Mouse (Mus musculus): ENCODE measurements at regions not wholly inside any gene's neighbourhood (a gene's known extent, or its start where the extent isn't known, plus 50 kb on each side); places are given as distances from the start of the nearest gene placed in this dataset.
"Not testable (repeated sequence)": the region's sequence is repeated elsewhere in the genome, so short reads cannot be mapped to it uniquely, and the experiment has no call there.

DNA sequence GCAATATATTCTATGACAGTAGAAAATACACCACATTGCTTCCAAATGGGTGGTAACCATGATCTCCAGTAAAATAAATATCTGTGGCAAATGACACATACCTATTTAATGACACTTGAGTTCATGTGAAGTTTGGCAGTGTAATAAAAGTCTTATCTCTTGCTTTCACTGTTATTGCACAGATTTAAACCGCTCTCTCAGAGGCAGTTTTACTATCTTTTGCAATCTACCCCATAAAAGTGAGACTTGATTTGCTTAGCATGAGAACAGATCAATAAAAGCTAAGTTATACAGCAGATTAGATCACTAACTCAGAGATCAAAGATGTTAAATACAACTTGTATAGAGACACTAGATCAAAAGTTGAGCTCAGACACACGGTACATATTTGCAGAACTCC, 510.2 kb downstream of the Isl1 start:
- no peaks in the 10 kb centered on the region for H3K9me3 ChIP-seq (replicated peaks; ENCODE audit: control insufficient read depth, low read length)
- H3K4me2 ChIP-seq (ENCODE audit: low read depth, low read length), result no peak overlapping the region
- TF ChIP-seq EP300 (IDR thresholded peaks at IDR 0.05; ENCODE audit: low read depth), result no peak
- TF ChIP-seq CTCF (IDR thresholded peaks at IDR 0.05; ENCODE audit: low read depth), result no peak
- no peaks in the 10 kb centered on the region for H3K36me3 ChIP-seq (replicated peaks; ENCODE audit: control insufficient read depth, insufficient read depth, low read length)
- H3K4me1 ChIP-seq (ENCODE audit: control insufficient read depth, insufficient read depth), result no peaks in the 10 kb centered on the region
- H3K4me3 ChIP-seq (ENCODE audit: low read depth, low read length), result no peak overlapping the region
- H3K9ac ChIP-seq (replicated peaks; ENCODE audit: low read depth, low read length), result no peak overlapping the region
- DNase-seq (ENCODE audit: low spot score) (no peak), ATAC-seq (ENCODE audit: insufficient read depth, low read depth) (no peak)
- WGBS, result 69% methylated on average over 2 of the region's 2 CpGs
- no peaks in the 10 kb centered on the region for H3K27me3 ChIP-seq (ENCODE audit: control insufficient read depth, insufficient read depth, low read length)
- no peak overlapping the region for H3K27ac ChIP-seq (ENCODE audit: low read depth)

DNA sequence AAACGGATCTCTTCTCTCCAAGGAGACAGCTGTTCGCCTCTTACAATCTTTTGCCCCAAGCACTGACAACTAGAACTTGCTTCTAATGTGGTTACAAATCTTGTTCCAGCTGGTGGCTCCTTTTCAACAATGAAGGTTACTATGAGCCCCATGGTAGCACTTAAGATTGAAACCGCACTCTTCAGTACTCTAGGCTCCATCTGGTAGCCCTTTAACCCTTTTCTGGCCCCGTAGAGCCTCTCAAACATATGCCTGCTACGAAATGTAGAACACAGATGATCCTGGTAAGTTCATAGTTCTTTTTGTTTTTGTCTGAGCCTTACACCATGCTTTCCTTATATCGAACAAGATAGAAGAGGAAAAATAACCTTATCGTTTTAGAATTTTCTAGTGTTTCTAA, 558.2 kb downstream of the Isl1 start:
- no peak for DNase-seq (ENCODE audit: low spot score)
- 67% methylated on average over 7 of the region's 7 CpGs for WGBS
- Histone ChIP-seq H3K4me3 (ENCODE audit: low read depth, low read length) (no peak overlapping the region), H3K9me3 (replicated peaks; ENCODE audit: control insufficient read depth, low read length) (no peaks in the 10 kb centered on the region), H3K9ac (replicated peaks; ENCODE audit: low read depth, low read length) (no peak overlapping the region), H3K4me1 (ENCODE audit: control insufficient read depth, insufficient read depth) (no peaks in the 10 kb centered on the region), H3K36me3 (replicated peaks; ENCODE audit: control insufficient read depth, insufficient read depth, low read length) (no peaks in the 10 kb centered on the region), H3K27me3 (ENCODE audit: control insufficient read depth, insufficient read depth, low read length) (no peaks in the 10 kb centered on the region), H3K27ac (ENCODE audit: low read depth) (no peak overlapping the region), H3K4me2 (ENCODE audit: low read depth, low read length) (no peak overlapping the region)
- no peak for ATAC-seq (ENCODE audit: insufficient read depth, low read depth)
- TF ChIP-seq CTCF (IDR thresholded peaks at IDR 0.05; ENCODE audit: low read depth), result no peak
- no peak for TF ChIP-seq EP300 (IDR thresholded peaks at IDR 0.05; ENCODE audit: low read depth)

DNA sequence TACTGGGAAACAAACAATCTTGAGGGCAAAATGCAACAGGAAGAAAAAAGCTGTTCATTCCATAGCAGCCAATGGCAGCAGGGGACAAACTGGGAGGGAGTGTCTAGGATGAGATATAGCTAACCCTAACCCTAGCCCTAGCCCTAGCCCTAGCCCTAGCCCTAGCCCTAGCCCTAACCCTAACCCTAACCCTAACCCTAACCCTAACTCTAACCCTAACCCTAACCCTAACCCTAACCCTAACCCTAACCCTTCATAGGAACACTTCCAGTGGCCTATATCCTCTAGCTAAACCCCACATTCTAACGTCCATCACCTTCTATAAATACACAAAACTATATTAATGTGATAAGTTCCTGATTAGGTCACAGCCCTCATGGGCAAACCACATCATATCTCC, 567.4 kb downstream of the Isl1 start:
- not testable (repeated sequence) for H3K9ac ChIP-seq (replicated peaks; ENCODE audit: low read depth, low read length); H3K9me3 ChIP-seq (replicated peaks; ENCODE audit: control insufficient read depth, low read length); H3K4me1 ChIP-seq (ENCODE audit: control insufficient read depth, insufficient read depth); H3K36me3 ChIP-seq (replicated peaks; ENCODE audit: control insufficient read depth, insufficient read depth, low read length); H3K27me3 ChIP-seq (ENCODE audit: control insufficient read depth, insufficient read depth, low read length); DNase-seq (ENCODE audit: low spot score); H3K4me2 ChIP-seq (ENCODE audit: low read depth, low read length); H3K27ac ChIP-seq (ENCODE audit: low read depth); H3K4me3 ChIP-seq (ENCODE audit: low read depth, low read length); ATAC-seq (ENCODE audit: insufficient read depth, low read depth)
- WGBS, result 62% methylated on average over 1 of the region's 1 CpGs

DNA sequence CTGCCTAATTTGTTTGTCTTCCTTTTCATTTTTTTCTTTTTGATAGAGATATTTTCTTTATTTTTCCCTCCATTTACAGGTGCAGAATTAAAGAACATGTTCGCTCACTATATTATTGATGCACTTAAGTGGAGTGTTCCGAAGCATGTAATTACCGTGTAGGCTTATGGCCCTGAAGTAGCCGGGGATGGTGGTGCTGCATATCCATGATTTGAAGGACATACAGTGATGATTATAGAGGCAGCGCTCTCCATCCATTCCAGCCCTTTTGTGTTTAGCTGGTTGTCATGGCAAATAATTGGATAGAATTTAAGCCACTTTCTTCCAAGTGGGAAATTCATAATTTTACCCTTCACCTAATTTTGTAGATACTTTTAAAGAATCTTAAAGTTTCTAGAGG, 581.5 kb downstream of the Isl1 start:
- no peak overlapping the region for H3K27ac ChIP-seq (ENCODE audit: low read depth)
- H3K27me3 ChIP-seq (ENCODE audit: control insufficient read depth, insufficient read depth, low read length), result no peaks in the 10 kb centered on the region
- no peaks in the 10 kb centered on the region for H3K4me1 ChIP-seq (ENCODE audit: control insufficient read depth, insufficient read depth)
- ATAC-seq (ENCODE audit: insufficient read depth, low read depth), result no peak
- no peaks in the 10 kb centered on the region for H3K9me3 ChIP-seq (replicated peaks; ENCODE audit: control insufficient read depth, low read length)
- TF ChIP-seq EP300 (IDR thresholded peaks at IDR 0.05; ENCODE audit: low read depth), result no peak
- no peak for TF ChIP-seq CTCF (IDR thresholded peaks at IDR 0.05; ENCODE audit: low read depth)
- 84% methylated on average over 5 of the region's 5 CpGs for WGBS
- no peak overlapping the region for H3K4me3 ChIP-seq (ENCODE audit: low read depth, low read length)
- H3K36me3 ChIP-seq (replicated peaks; ENCODE audit: control insufficient read depth, insufficient read depth, low read length), result no peaks in the 10 kb centered on the region
- DNase-seq (ENCODE audit: low spot score), result no peak
- no peak overlapping the region for H3K9ac ChIP-seq (replicated peaks; ENCODE audit: low read depth, low read length)
- no peak overlapping the region for H3K4me2 ChIP-seq (ENCODE audit: low read depth, low read length)

GRCm38 (mm10) chr13:115725356-115725952, 584.0 kb downstream of the Isl1 start:
- Histone ChIP-seq H3K9ac (replicated peaks; ENCODE audit: low read depth, low read length) (no peak overlapping the region), H3K27me3 (ENCODE audit: control insufficient read depth, insufficient read depth, low read length) (no peaks in the 10 kb centered on the region), H3K4me1 (ENCODE audit: control insufficient read depth, insufficient read depth) (no peaks in the 10 kb centered on the region), H3K4me2 (ENCODE audit: low read depth, low read length) (no peak overlapping the region), H3K4me3 (ENCODE audit: low read depth, low read length) (no peak overlapping the region), H3K36me3 (replicated peaks; ENCODE audit: control insufficient read depth, insufficient read depth, low read length) (no peaks in the 10 kb centered on the region), H3K27ac (ENCODE audit: low read depth) (no peak overlapping the region), H3K9me3 (replicated peaks; ENCODE audit: control insufficient read depth, low read length) (no peaks in the 10 kb centered on the region)
- no peak for DNase-seq (ENCODE audit: low spot score)
- WGBS, result 39% methylated on average over 5 of the region's 5 CpGs
- no peak for ATAC-seq (ENCODE audit: insufficient read depth, low read depth)
- TF ChIP-seq EP300 (IDR thresholded peaks at IDR 0.05; ENCODE audit: low read depth) (no peak), CTCF (IDR thresholded peaks at IDR 0.05; ENCODE audit: low read depth) (no peak)

DNA sequence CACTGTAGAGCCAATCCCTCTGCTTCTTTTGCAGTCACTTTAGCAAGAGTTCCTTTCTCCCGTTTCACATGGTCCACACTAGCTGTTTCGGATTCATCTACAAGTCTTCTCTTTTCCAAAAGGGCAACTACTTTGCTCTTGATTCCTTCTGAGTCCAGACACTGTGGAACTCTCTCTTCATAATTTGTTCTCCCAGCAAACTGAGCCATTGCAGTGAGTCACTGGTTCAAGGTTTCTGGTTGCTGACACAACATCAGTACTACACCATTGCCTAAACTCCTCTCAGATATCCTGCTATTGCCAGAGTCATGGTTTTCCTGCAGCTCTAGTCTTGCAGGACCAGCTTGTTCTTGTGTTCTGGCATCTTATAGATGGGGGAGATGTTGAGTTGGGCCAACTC, 590.2 kb downstream of the Isl1 start:
- H3K4me3 ChIP-seq (ENCODE audit: low read depth, low read length), result no peak overlapping the region
- ATAC-seq (ENCODE audit: insufficient read depth, low read depth) (no peak), DNase-seq (ENCODE audit: low spot score) (no peak)
- TF ChIP-seq EP300 (IDR thresholded peaks at IDR 0.05; ENCODE audit: low read depth) (no peak), CTCF (IDR thresholded peaks at IDR 0.05; ENCODE audit: low read depth) (no peak)
- H3K36me3 ChIP-seq (replicated peaks; ENCODE audit: control insufficient read depth, insufficient read depth, low read length), result no peaks in the 10 kb centered on the region
- H3K27ac ChIP-seq (ENCODE audit: low read depth), result no peak overlapping the region
- no peaks in the 10 kb centered on the region for H3K9me3 ChIP-seq (replicated peaks; ENCODE audit: control insufficient read depth, low read length)
- no peak overlapping the region for H3K4me2 ChIP-seq (ENCODE audit: low read depth, low read length)
- no peaks in the 10 kb centered on the region for H3K4me1 ChIP-seq (ENCODE audit: control insufficient read depth, insufficient read depth)
- H3K9ac ChIP-seq (replicated peaks; ENCODE audit: low read depth, low read length), result no peak overlapping the region
- H3K27me3 ChIP-seq (ENCODE audit: control insufficient read depth, insufficient read depth, low read length), result no peaks in the 10 kb centered on the region
- 80% methylated on average over 2 of the region's 2 CpGs for WGBS
